Mouse (Mus musculus) forebrain, embryonic 10.5 days (tissue): Measurements from ENCODE around the gene Marveld1. TPM values are rescaled to one million over a fixed set of nuclear protein-coding genes. Genes with fewer than 3 reads are reported as not detected.

ENCODE experiments used
- DNase-seq: peaks from one replicate; pipeline ENCODE4 v3.0.0-alpha.2; 2017; ENCODE audit warnings: low spot score; ENCODE audit errors: extremely low spot score
- H3K27ac ChIP-seq: fragments of 300-500 bp; sonication (generic); 2 replicates; pipeline ENCODE4 v1.5.1; 2016; ENCODE audit warnings: mild to moderate bottlenecking
- H3K27me3 ChIP-seq: fragments of 300-500 bp; sonication (generic); 2 replicates; pipeline ENCODE4 v1.6.1; 2016; ENCODE audit warnings: mild to moderate bottlenecking; ENCODE audit not compliant: poor library complexity, severe bottlenecking
- H3K36me3 ChIP-seq: fragments of 300-500 bp; sonication (generic); replicated peaks from 2 replicates; pipeline ENCODE4 v1.6.1; 2016; ENCODE audit warnings: mild to moderate bottlenecking, moderate library complexity
- H3K4me1 ChIP-seq: fragments of 300-500 bp; sonication (generic); 2 replicates; pipeline ENCODE4 v1.6.1; 2016
- H3K4me3 ChIP-seq: fragments of 300-500 bp; sonication (generic); 2 replicates; pipeline ENCODE4 v1.5.1; 2016; ENCODE audit warnings: mild to moderate bottlenecking, moderate library complexity
- H3K9me3 ChIP-seq: fragments of 300-500 bp; sonication (generic); 2 replicates; pipeline ENCODE4 v1.6.1; 2016; ENCODE audit warnings: mild to moderate bottlenecking, moderate library complexity
- WGBS: fragments of 180-500 bp; shearing (Covaris S2); methylation state at CpG from one replicate; pipeline ENCODE4 v1.1.7; 2016; 5-methylcytosine and 5-hydroxymethylcytosine counted together
- polyA plus RNA-seq: library from polyadenylated mRNA; unstranded; fragments of >200 nt; fragmentation: Nextera tagmentation; extraction: Ambion mirVana; gene quantifications from 2 replicates; pipeline ENCODE4 v1.2.1, GENCODE M21; 2016

The Marveld1 gene
- polyA plus RNA-seq, 1 experiment from 2014 or later: 2.4 TPM

- H3K36me3 ChIP-seq: no peaks in the 10 kb centered on the region
- H3K4me1 ChIP-seq: peaks cover 21% of the 10 kb centered on the region
- no peak overlapping the region for H3K4me3 ChIP-seq
- peaks cover 37% of the 10 kb centered on the region for H3K27me3 ChIP-seq
- no peaks in the 10 kb centered on the region for H3K9me3 ChIP-seq
- no peak for DNase-seq
- no peak overlapping the region for H3K27ac ChIP-seq
- 55% methylated on average over 3 of the region's 3 CpGs for WGBS
These were observed 19.6 kb downstream of the Marveld1 start for GRCm38 (mm10) chr19:42166766-42167165.

- no peak overlapping the region for H3K4me3 ChIP-seq
- peaks cover 37% of the 10 kb centered on the region for H3K27me3 ChIP-seq
- no peak for DNase-seq
- no peaks in the 10 kb centered on the region for H3K36me3 ChIP-seq
- H3K27ac ChIP-seq: no peak overlapping the region
- no peaks in the 10 kb centered on the region for H3K9me3 ChIP-seq
- H3K4me1 ChIP-seq: peaks cover 25% of the 10 kb centered on the region
- whole genome bisulfite sequencing: 67% methylated on average over 9 of the region's 9 CpGs
These were observed 20.3 kb downstream of the Marveld1 start for GRCm38 (mm10) chr19:42167489-42167888.

- Histone ChIP-seq H3K27me3 (peaks cover 37% of the 10 kb centered on the region), H3K9me3 (no peaks in the 10 kb centered on the region), H3K36me3 (no peaks in the 10 kb centered on the region; the same call in 1 of the 2 replicates), H3K27ac (no peak overlapping the region), H3K4me1 (peaks cover 25% of the 10 kb centered on the region), H3K4me3 (peak overlapping the region; percentile 98; the same call in 1 of the 2 replicates)
- no peak for DNase-seq
- WGBS: 85% methylated on average over 10 of the region's 10 CpGs
These were observed 22.2 kb downstream of the Marveld1 start for GRCm38 (mm10) chr19:42169322-42169975.

GRCm38 (mm10) chr19:42170025-42170969, 23.1 kb downstream of the Marveld1 start:
- H3K9me3 ChIP-seq: no peaks in the 10 kb centered on the region
- DNase-seq: peak; percentile 88
- WGBS: 2% methylated on average over 55 of the region's 56 CpGs
- H3K27ac ChIP-seq: peak overlapping the region; percentile 82
- peaks cover 33% of the 10 kb centered on the region for H3K27me3 ChIP-seq
- peaks cover 25% of the 10 kb centered on the region for H3K4me1 ChIP-seq
- peak overlapping the region; percentile 98 for H3K4me3 ChIP-seq
- no peaks in the 10 kb centered on the region; the same call in 1 of the 2 replicates for H3K36me3 ChIP-seq

GRCm38 (mm10) chr19:42176841-42177240, 29.6 kb downstream of the Marveld1 start:
- WGBS: 78% methylated on average over 7 of the region's 7 CpGs
- H3K9me3 ChIP-seq: no peaks in the 10 kb centered on the region

GRCm38 (mm10) chr19:42177461-42177860, 30.3 kb downstream of the Marveld1 start:
- H3K27me3 ChIP-seq: no peaks in the 10 kb centered on the region
- H3K4me3 ChIP-seq: no peak overlapping the region
- H3K36me3 ChIP-seq: peaks cover 35% of the 10 kb centered on the region
- H3K27ac ChIP-seq: no peak overlapping the region
- H3K4me1 ChIP-seq: no peaks in the 10 kb centered on the region
- H3K9me3 ChIP-seq: no peaks in the 10 kb centered on the region
- no peak for DNase-seq
- 88% methylated on average over 2 of the region's 2 CpGs for WGBS

More at GRCm38 (mm10) chr19:42176841-42177240, 29.6 kb downstream of the Marveld1 start:
- DNase-seq: no peak
- no peak overlapping the region for H3K27ac ChIP-seq
- H3K36me3 ChIP-seq: peaks cover 31% of the 10 kb centered on the region
- no peaks in the 10 kb centered on the region for H3K27me3 ChIP-seq
- peaks cover 2% of the 10 kb centered on the region for H3K4me1 ChIP-seq
- H3K4me3 ChIP-seq: no peak overlapping the region

GRCm38 (mm10) chr19:42179356-42179755, 32.2 kb downstream of the Marveld1 start:
- Histone ChIP-seq H3K36me3 (peaks cover 54% of the 10 kb centered on the region), H3K27me3 (no peaks in the 10 kb centered on the region), H3K4me1 (no peaks in the 10 kb centered on the region), H3K9me3 (no peaks in the 10 kb centered on the region), H3K27ac (no peak overlapping the region), H3K4me3 (no peak overlapping the region)
- WGBS: 92% methylated on average over 14 of the region's 14 CpGs
- no peak for DNase-seq

- 70% methylated on average over 6 of the region's 6 CpGs for WGBS
- Histone ChIP-seq H3K27ac (no peak overlapping the region), H3K36me3 (peaks cover 80% of the 10 kb centered on the region), H3K4me1 (no peaks in the 10 kb centered on the region), H3K27me3 (no peaks in the 10 kb centered on the region), H3K4me3 (no peak overlapping the region), H3K9me3 (no peaks in the 10 kb centered on the region)
- no peak for DNase-seq
These were observed 35.5 kb downstream of the Marveld1 start for GRCm38 (mm10) chr19:42182673-42183072.

GRCm38 (mm10) chr19:42189735-42190134, 42.5 kb downstream of the Marveld1 start:
- Histone ChIP-seq H3K36me3 (peaks cover 58% of the 10 kb centered on the region), H3K27me3 (no peaks in the 10 kb centered on the region), H3K27ac (no peak overlapping the region), H3K4me3 (no peak overlapping the region), H3K9me3 (no peaks in the 10 kb centered on the region), H3K4me1 (peaks cover 5% of the 10 kb centered on the region)
- DNase-seq: no peak
- WGBS: 88% methylated on average over 4 of the region's 4 CpGs

GRCm38 (mm10) chr19:42190494-42190893, 43.3 kb downstream of the Marveld1 start:
- Histone ChIP-seq H3K36me3 (peaks cover 50% of the 10 kb centered on the region), H3K27ac (no peak overlapping the region), H3K4me1 (peaks cover 5% of the 10 kb centered on the region), H3K4me3 (no peak overlapping the region), H3K27me3 (no peaks in the 10 kb centered on the region), H3K9me3 (no peaks in the 10 kb centered on the region)
- peak; percentile 76 for DNase-seq
- WGBS: 25% methylated on average over 5 of the region's 5 CpGs

- peaks cover 9% of the 10 kb centered on the region for H3K4me1 ChIP-seq
- H3K27ac ChIP-seq: no peak overlapping the region
- H3K9me3 ChIP-seq: no peaks in the 10 kb centered on the region
- no peak overlapping the region for H3K4me3 ChIP-seq
- no peak for DNase-seq
- 57% methylated on average over 2 of the region's 2 CpGs for WGBS
- peaks cover 10% of the 10 kb centered on the region for H3K27me3 ChIP-seq
- H3K36me3 ChIP-seq: peaks cover 32% of the 10 kb centered on the region
These were observed 46.1 kb downstream of the Marveld1 start for GRCm38 (mm10) chr19:42193311-42193710.

GRCm38 (mm10) chr19:42196378-42196777, 49.2 kb downstream of the Marveld1 start:
- Histone ChIP-seq H3K4me1 (peaks cover 25% of the 10 kb centered on the region), H3K9me3 (no peaks in the 10 kb centered on the region), H3K27ac (no peak overlapping the region), H3K4me3 (no peak overlapping the region), H3K36me3 (peaks cover 12% of the 10 kb centered on the region), H3K27me3 (peaks cover 41% of the 10 kb centered on the region)
- 80% methylated on average over 4 of the region's 4 CpGs for WGBS
- no peak for DNase-seq

GRCm38 (mm10) chr19:42197066-42197465, 49.9 kb downstream of the Marveld1 start:
- no peak overlapping the region for H3K27ac ChIP-seq
- H3K27me3 ChIP-seq: peaks cover 48% of the 10 kb centered on the region
- no peaks in the 10 kb centered on the region for H3K9me3 ChIP-seq
- H3K4me1 ChIP-seq: peaks cover 32% of the 10 kb centered on the region
- no peak for DNase-seq
- WGBS: 74% methylated on average over 4 of the region's 4 CpGs
- no peak overlapping the region for H3K4me3 ChIP-seq
- H3K36me3 ChIP-seq: peaks cover 5% of the 10 kb centered on the region
